Mouse (Mus musculus): ENCODE data around the gene Olfr65. TPM values are rescaled to one million over a fixed set of nuclear protein-coding genes. Genes with fewer than 3 reads are reported as not detected.
A peak's percentile ranks its signal among the peaks of the same experiment; 100 is the strongest.

The Olfr65 gene
- polyA plus RNA-seq, 1 experiment = not detected

DNA sequence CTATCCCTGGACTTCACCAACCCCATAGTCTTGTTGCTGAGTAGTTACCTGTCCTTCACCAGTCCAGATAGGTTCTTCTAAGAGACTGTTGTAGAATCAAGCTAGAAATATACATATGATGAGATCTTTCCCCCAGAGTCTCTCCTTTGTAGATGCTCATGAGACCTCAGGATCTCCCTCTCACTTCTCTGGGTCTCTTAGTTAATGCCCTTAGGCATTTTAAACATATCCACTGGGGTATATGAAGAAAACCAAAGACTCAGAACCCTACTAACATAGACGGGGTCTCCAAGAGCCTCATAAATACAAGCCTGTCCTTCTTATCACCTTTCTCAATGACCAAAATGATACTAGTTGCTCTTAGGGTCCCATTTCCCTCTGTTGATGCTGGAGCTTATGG lies 8.9 kb upstream of the Olfr65 start, which contains the start of gene Olfr64:
Gene Olfr64 (minus strand): TSS at position 101 of the 400 bp plus-strand sequence.
- no peak for TF ChIP-seq POLR2A (IDR thresholded peaks at IDR 0.05; ENCODE audit: borderline replicate concordance, extremely low read depth, low read depth, low read length)
- TF ChIP-seq CTCF (IDR thresholded peaks at IDR 0.05; ENCODE audit: insufficient read depth, low read length) = no peak
- 63% methylated on average over 1 of the region's 1 CpGs for WGBS
- H3K4me3 ChIP-seq (replicated peaks; ENCODE audit: extremely low read depth, low read depth, low read length) = no peak within 1 kb of the TSS
- no peaks in the 10 kb centered on the region for H3K4me1 ChIP-seq (ENCODE audit: control insufficient read depth, insufficient read depth, low read length)
- DNase-seq = no peak

DNA sequence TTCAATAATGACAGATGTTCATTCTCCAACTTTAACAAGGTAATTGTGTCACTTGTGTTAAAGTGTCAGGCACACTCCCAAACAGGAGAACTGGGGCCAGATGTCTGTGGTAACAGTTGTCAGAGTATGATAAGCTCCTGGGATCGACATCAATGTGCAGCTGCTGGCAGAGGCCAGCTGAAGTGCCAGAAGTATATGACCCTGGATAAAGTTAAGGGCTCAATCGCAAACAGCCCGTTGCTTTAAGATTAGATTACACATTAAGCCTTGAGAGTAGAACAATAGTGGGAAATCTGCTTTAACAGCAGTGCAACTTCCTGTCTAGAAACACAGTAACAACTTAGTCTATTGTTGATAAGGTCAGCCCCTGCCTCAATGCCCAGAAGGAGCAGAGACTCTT lies 6.8 kb downstream of the Olfr65 start:
- WGBS = 2% methylated on average over 3 of the region's 3 CpGs
- Histone ChIP-seq H3K4me3 (replicated peaks; ENCODE audit: extremely low read depth, low read depth, low read length) (no peak overlapping the region), H3K4me1 (ENCODE audit: control insufficient read depth, insufficient read depth, low read length) (no peaks in the 10 kb centered on the region)
- no peak for DNase-seq
- TF ChIP-seq CTCF (IDR thresholded peaks at IDR 0.05; ENCODE audit: insufficient read depth, low read length) (no peak), POLR2A (IDR thresholded peaks at IDR 0.05; ENCODE audit: borderline replicate concordance, extremely low read depth, low read depth, low read length) (no peak)

GRCm38 (mm10) chr7:103912969-103913511 lies 9.8 kb downstream of the Olfr65 start:
- no peak overlapping the region for H3K4me3 ChIP-seq (replicated peaks; ENCODE audit: extremely low read depth, low read depth, low read length)
- WGBS = 53% methylated on average over 8 of the region's 8 CpGs
- TF ChIP-seq CTCF (IDR thresholded peaks at IDR 0.05; ENCODE audit: insufficient read depth, low read length) (no peak), POLR2A (IDR thresholded peaks at IDR 0.05; ENCODE audit: borderline replicate concordance, extremely low read depth, low read depth, low read length) (no peak)
- no peak for DNase-seq
- H3K4me1 ChIP-seq (ENCODE audit: control insufficient read depth, insufficient read depth, low read length) = no peaks in the 10 kb centered on the region

- Histone ChIP-seq H3K4me1 (ENCODE audit: control insufficient read depth, insufficient read depth, low read length) (no peaks in the 10 kb centered on the region), H3K4me3 (replicated peaks; ENCODE audit: extremely low read depth, low read depth, low read length) (no peak overlapping the region)
- no peak for DNase-seq
- TF ChIP-seq POLR2A (IDR thresholded peaks at IDR 0.05; ENCODE audit: borderline replicate concordance, extremely low read depth, low read depth, low read length) = no peak
- TF ChIP-seq CTCF (IDR thresholded peaks at IDR 0.05; ENCODE audit: insufficient read depth, low read length) = no peak
These were observed 12.1 kb downstream of the Olfr65 start for GRCm38 (mm10) chr7:103915338-103915737.

DNA sequence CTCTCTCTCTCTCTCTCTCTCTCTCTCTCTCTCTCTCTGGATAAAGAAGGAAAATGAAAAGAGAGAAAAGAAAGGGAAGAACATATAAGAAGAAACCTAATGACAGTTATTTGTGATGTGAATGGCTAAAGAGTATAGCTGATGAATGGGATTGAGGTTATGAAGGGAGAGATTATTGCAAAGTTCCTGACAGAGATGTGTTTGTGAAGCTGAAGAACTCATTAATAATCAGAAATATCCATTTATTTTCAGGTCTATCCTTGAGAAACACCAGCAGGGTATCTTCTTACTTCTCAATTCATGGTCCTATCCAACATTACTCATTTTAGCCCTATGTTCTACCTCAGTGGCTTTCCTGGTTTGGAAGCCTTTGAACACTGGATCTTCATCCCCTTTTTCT lies 25.2 kb downstream of the Olfr65 start, which contains the start of gene Olfr631:
Gene Olfr631 (plus strand): TSS at position 301 of the 400 bp plus-strand sequence.
- no peak for DNase-seq
- H3K4me1 ChIP-seq (ENCODE audit: control insufficient read depth, insufficient read depth, low read length) = no peaks in the 10 kb centered on the region
- no peak within 1 kb of the TSS for H3K4me3 ChIP-seq (replicated peaks; ENCODE audit: extremely low read depth, low read depth, low read length)
- TF ChIP-seq CTCF (IDR thresholded peaks at IDR 0.05; ENCODE audit: insufficient read depth, low read length) (no peak), POLR2A (IDR thresholded peaks at IDR 0.05; ENCODE audit: borderline replicate concordance, extremely low read depth, low read depth, low read length) (no peak)

DNA sequence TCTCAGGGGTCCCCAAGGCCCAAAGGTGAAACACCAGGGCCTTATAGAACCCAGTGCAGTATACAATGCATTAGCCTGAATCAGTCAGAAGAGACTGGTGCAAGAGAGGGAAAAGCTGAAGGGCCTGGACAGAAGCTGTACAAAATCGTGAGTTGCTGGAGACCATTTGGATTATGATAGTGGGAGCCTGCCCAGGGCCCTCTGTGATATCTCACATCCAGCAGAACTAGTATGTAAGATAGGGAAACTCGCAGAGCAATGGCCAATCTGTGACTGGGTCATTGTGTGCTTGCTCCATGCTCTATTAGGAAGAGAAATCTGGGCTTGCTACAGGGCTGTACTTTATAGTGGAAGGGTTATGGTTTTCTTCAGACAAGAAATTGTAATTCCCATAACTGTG lies 31.0 kb downstream of the Olfr65 start, which contains the start of gene Olfr632:
Gene Olfr632 (plus strand): TSS at position 84 of the 400 bp plus-strand sequence.
- no peaks in the 10 kb centered on the region for H3K4me1 ChIP-seq (ENCODE audit: control insufficient read depth, insufficient read depth, low read length)
- no peak for TF ChIP-seq CTCF (IDR thresholded peaks at IDR 0.05; ENCODE audit: insufficient read depth, low read length)
- no peak for TF ChIP-seq POLR2A (IDR thresholded peaks at IDR 0.05; ENCODE audit: borderline replicate concordance, extremely low read depth, low read depth, low read length)
- 55% methylated on average over 2 of the region's 2 CpGs for WGBS
- H3K4me3 ChIP-seq (replicated peaks; ENCODE audit: extremely low read depth, low read depth, low read length) = no peak within 1 kb of the TSS
- no peak for DNase-seq

- DNase-seq = no peak
- no peaks in the 10 kb centered on the region for H3K4me1 ChIP-seq (ENCODE audit: control insufficient read depth, insufficient read depth, low read length)
- TF ChIP-seq CTCF (IDR thresholded peaks at IDR 0.05; ENCODE audit: insufficient read depth, low read length) = peak; percentile 66
- TF ChIP-seq POLR2A (IDR thresholded peaks at IDR 0.05; ENCODE audit: borderline replicate concordance, extremely low read depth, low read depth, low read length) = no peak
- 29% methylated on average over 2 of the region's 2 CpGs for WGBS
- H3K4me3 ChIP-seq (replicated peaks; ENCODE audit: extremely low read depth, low read depth, low read length) = no peak overlapping the region
These were observed 39.4 kb downstream of the Olfr65 start for GRCm38 (mm10) chr7:103942730-103943129.

GRCm38 (mm10) chr7:103944137-103944536 lies 40.9 kb downstream of the Olfr65 start, which contains the start of gene Olfr633:
Gene Olfr633 (plus strand): TSS chr7:103944437.
- Histone ChIP-seq H3K4me3 (replicated peaks; ENCODE audit: extremely low read depth, low read depth, low read length) (no peak within 1 kb of the TSS), H3K4me1 (ENCODE audit: control insufficient read depth, insufficient read depth, low read length) (no peaks in the 10 kb centered on the region)
- TF ChIP-seq CTCF (IDR thresholded peaks at IDR 0.05; ENCODE audit: insufficient read depth, low read length) = no peak
- no peak for TF ChIP-seq POLR2A (IDR thresholded peaks at IDR 0.05; ENCODE audit: borderline replicate concordance, extremely low read depth, low read depth, low read length)
- DNase-seq = no peak

Other genes starting within 250 kb of the Olfr65 start
- not detected in 2 replicates for gene Olfr623, start 239.8 kb upstream of the Olfr65 start, polyA plus RNA-seq (2012; rRNA removed)
- not detected in 2 replicates for gene Olfr624, start 232.3 kb upstream of the Olfr65 start, polyA plus RNA-seq (2012; rRNA removed)
- gene Olfr625-ps1, start 220.8 kb upstream of the Olfr65 start, polyA plus RNA-seq (2012; rRNA removed) = not detected in 2 replicates
- gene Olfr243, start 188.8 kb upstream of the Olfr65 start, polyA plus RNA-seq (2012; rRNA removed) = not detected in 2 replicates
- not detected in 2 replicates for gene Olfr628, start 173.1 kb upstream of the Olfr65 start, polyA plus RNA-seq (2012; rRNA removed)
- gene Olfr629, start 158.5 kb upstream of the Olfr65 start, polyA plus RNA-seq (2012; rRNA removed) = not detected in 2 replicates
- gene Olfr630, start 146.2 kb upstream of the Olfr65 start, polyA plus RNA-seq (2012; rRNA removed) = not detected in 2 replicates
- not detected in 2 replicates for gene Olfr69, start 131.9 kb upstream of the Olfr65 start, polyA plus RNA-seq (2012; rRNA removed)
- gene Olfr68, start 123.8 kb upstream of the Olfr65 start, polyA plus RNA-seq (2012; rRNA removed) = not detected in 2 replicates
- gene Olfr67, start 111.7 kb upstream of the Olfr65 start, polyA plus RNA-seq (2012; rRNA removed) = not detected in 2 replicates
- 1,037 and 2,074 TPM in 2 replicates for gene Hbb-bt, start 89.5 kb upstream of the Olfr65 start, polyA plus RNA-seq (2012; rRNA removed)
- 9,354 and 20,945 TPM in 2 replicates for gene Hbb-bs, start 75.4 kb upstream of the Olfr65 start, polyA plus RNA-seq (2012; rRNA removed)
- gene Hbb-bh2, start 63.0 kb upstream of the Olfr65 start, polyA plus RNA-seq (2012; rRNA removed) = not detected in 2 replicates
- gene Hbb-bh1, start 60.3 kb upstream of the Olfr65 start, polyA plus RNA-seq (2012; rRNA removed) = not detected in 2 replicates
- 0.37 TPM in 1 of 2 replicates, not detected in the other for gene Hbb-y, start 50.3 kb upstream of the Olfr65 start, polyA plus RNA-seq (2012; rRNA removed)
- not detected in 2 replicates for gene Olfr66, start 17.2 kb upstream of the Olfr65 start, polyA plus RNA-seq (2012; rRNA removed)
- gene Olfr64, start 9.0 kb upstream of the Olfr65 start, polyA plus RNA-seq (2012; rRNA removed) = not detected in 2 replicates
- not detected in 2 replicates for gene Olfr631, start 25.3 kb downstream of the Olfr65 start, polyA plus RNA-seq (2012; rRNA removed)
- gene Olfr632, start 30.9 kb downstream of the Olfr65 start, polyA plus RNA-seq (2012; rRNA removed) = not detected in 2 replicates
- not detected in 2 replicates for gene Olfr633, start 41.0 kb downstream of the Olfr65 start, polyA plus RNA-seq (2012; rRNA removed)
- gene Olfr635, start 67.7 kb downstream of the Olfr65 start, polyA plus RNA-seq (2012; rRNA removed) = not detected in 2 replicates
- not detected in 2 replicates for gene Olfr638, start 95.3 kb downstream of the Olfr65 start, polyA plus RNA-seq (2012; rRNA removed)
- gene Olfr639, start 113.8 kb downstream of the Olfr65 start, polyA plus RNA-seq (2012; rRNA removed) = not detected in 2 replicates
- not detected in 2 replicates for gene Olfr640, start 122.1 kb downstream of the Olfr65 start, polyA plus RNA-seq (2012; rRNA removed)
- not detected in 2 replicates for gene Olfr641, start 132.0 kb downstream of the Olfr65 start, polyA plus RNA-seq (2012; rRNA removed)
- gene Olfr642, start 149.2 kb downstream of the Olfr65 start, polyA plus RNA-seq (2012; rRNA removed) = not detected in 2 replicates
- gene 4930516K23Rik, start 158.0 kb downstream of the Olfr65 start, polyA plus RNA-seq (2012; rRNA removed) = not detected in 2 replicates
- gene Olfr644, start 168.4 kb downstream of the Olfr65 start, polyA plus RNA-seq (2012; rRNA removed) = not detected in 2 replicates
- gene Olfr645, start 182.0 kb downstream of the Olfr65 start, polyA plus RNA-seq (2012; rRNA removed) = not detected in 2 replicates
- gene Olfr646, start 201.4 kb downstream of the Olfr65 start, polyA plus RNA-seq (2012; rRNA removed) = not detected in 2 replicates
- not detected in 2 replicates for gene Ubqln5, start 226.3 kb downstream of the Olfr65 start, polyA plus RNA-seq (2012; rRNA removed)
- not detected in 2 replicates for gene Olfr643, start 233.9 kb downstream of the Olfr65 start, polyA plus RNA-seq (2012; rRNA removed)
- gene Ubqln3, start 239.8 kb downstream of the Olfr65 start, polyA plus RNA-seq (2012; rRNA removed) = not detected in 2 replicates
- not detected in 2 replicates for gene Ubqlnl, start 247.1 kb downstream of the Olfr65 start, polyA plus RNA-seq (2012; rRNA removed)